Mouse (Mus musculus): ENCODE results near the gene Dusp12. TPM values are rescaled to one million over a fixed set of nuclear protein-coding genes. Genes with fewer than 3 reads are reported as not detected.
A peak's percentile ranks its signal among the peaks of the same experiment; 100 is the strongest.

Gene Dusp12
- total RNA-seq, 2 experiments from 2014 or later: 1.4 TPM; not detected in 1

DNA sequence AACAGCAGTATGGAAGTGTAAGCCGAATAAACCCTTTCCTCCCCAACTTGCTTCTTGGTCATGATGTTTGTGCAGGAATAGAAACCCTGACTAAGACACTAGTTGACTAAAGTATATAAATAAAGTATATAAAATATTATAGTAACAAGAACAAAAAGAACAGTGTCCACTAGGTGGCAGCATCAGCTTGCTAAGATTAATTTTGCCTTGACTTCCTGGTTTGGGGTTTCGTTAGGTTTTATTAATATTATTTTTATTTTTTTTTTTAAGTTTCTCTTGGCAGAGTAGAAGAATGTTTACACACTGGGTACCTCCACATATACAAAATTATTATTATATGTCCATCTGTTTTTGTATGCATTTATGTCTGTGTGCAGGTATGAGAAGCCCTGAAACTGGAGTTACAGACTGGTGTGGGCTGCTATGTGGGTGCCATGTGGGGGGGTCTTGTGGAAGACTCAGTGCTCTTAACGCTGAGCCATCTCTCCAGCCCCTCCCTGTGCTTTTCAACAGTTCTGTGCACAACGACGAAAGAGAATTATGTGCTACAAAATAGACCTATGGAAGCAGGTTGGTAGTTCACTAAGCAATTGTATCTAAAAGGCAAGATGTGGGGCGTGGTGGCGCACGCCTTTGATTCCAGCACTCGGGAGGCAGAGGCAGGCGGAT, 15.6 kb upstream of the Dusp12 start:
- ATAC-seq (replicated peaks; ENCODE audit: low FRiP score, poor library complexity, severe bottlenecking): 0 out of 2 replicates have a peak, but pooled peaks have one; percentile 55

DNA sequence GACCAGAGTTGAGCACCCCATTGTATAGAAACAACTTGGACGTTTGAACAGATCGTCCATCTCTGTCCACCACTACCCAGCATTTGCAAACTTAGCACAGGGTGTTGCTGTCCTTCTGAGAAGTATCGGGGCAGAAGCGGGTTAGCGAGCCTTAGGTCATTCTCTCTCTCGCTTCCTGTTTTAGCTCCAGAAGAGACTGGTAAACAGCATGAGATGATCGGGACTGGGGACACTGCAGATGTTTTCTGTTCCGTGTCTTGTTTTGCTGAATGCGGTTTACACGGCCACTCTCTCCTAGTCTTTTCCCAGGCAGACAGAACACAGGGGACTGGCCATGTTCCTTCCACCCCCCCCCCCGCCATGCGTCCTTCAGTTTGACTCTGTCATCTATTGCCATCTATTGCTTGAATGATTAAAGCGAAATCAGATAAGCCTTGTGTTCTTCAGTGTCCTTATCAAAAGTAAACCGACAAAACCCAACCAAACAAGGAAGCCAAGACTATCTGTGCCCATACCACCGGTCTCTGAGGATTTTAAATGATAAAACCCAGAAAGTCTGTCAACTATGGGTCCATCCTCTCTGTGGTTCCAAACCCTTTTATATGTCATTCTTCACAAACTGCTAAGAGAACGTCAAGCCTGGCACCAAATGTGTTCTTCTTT, 13.2 kb upstream of the Dusp12 start:
- no peak for ATAC-seq (replicated peaks; ENCODE audit: low FRiP score, poor library complexity, severe bottlenecking)

DNA sequence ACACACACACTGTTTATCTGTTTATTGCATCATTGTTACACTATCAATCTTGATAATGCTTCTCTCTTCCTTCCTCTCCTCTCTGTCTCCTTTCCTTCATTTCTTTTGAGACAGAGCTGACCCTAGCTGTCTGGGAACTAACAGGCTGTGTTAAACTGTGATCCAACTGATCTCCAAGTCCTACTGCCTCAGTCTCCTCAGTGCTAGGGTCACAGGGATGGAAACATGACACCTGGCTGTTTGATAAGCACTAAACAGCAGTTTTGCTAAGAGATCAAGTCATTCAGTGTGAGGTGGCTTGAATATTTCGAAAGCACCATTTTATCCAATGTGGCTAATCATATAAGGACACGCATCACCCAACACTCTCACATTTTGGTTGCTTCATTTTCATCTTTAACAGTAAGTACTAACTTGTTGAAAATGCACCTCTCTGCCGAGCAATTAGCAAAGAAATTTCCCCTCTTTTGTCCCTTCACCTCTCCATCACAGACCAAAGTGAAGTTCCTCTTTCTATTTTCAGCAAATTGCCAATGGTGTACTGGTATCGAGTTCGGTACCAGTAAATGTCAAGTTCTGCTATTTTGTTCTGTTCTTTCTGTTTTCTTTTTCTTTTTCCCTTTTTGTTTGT, 11.4 kb upstream of the Dusp12 start:
- ATAC-seq (replicated peaks; ENCODE audit: low FRiP score, poor library complexity, severe bottlenecking): no peak

DNA sequence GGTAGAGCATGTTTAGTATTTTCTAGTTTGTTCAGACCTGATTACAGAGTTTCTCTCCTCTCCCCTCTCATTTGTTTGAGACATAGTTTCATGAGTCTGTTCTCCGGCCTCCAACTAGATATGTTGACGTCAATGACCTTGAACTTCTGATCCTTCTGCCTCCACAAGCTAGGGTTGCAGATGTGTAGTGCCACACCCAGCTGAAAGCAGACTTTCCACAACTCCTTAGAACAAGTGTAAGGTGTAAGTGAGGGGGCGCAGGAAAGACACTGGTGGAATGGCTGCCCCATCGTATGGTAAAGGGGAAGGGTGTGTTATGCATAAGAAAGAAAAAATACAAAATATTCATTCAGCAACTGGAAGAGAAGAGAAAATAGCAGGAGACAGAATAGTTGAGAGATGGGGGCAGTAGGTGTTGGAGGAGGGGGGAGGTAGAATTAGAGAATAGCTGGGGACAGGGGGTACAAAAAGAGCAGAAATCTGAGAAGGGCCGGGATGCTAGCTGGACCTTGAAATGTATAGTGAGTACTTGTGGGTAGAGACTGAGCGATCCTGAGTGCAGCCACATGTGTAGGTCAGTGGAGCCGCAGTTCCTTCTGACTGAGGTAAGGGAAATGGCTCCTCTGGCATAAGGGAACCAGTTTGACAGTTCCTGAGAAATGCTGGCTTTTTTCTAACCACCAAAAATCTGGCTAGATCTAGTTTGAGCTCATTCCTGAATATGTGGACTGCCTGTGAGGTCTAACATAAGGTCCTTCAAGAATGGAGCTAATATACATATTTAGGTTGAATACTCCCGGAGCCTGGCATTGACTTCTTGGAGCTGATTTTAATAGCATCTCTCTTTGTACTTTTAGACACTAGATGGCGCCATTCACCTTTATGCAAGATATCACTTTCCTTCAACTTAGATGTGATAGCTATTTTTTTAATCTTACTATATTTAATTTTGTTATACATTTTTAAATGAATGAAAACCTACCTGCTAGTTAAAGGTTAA, 9.6 kb upstream of the Dusp12 start:
- peak; percentile 69; the same call in 1 of the 2 replicates for ATAC-seq (replicated peaks; ENCODE audit: low FRiP score, poor library complexity, severe bottlenecking)

DNA sequence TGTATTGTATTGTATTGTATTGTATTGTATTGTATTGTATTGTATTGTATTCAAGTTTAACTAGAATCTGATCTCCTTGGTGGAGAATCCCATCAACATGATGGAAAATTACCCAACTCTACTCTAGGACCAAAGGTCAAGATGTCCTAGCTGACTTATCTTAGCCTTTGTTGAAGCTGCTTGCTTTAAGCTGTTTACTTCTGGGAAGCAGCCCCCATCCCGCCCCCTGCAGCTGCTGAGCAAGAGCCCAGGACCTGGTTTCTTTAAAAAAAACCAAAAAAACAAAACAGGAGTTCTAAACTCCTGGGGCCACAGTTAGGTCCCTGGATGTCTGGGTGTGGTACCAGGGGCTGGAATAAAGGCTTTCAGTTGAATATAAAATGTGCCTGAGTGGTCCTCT, 6.9 kb upstream of the Dusp12 start:
- ATAC-seq (replicated peaks; ENCODE audit: low FRiP score, poor library complexity, severe bottlenecking): no peak

DNA sequence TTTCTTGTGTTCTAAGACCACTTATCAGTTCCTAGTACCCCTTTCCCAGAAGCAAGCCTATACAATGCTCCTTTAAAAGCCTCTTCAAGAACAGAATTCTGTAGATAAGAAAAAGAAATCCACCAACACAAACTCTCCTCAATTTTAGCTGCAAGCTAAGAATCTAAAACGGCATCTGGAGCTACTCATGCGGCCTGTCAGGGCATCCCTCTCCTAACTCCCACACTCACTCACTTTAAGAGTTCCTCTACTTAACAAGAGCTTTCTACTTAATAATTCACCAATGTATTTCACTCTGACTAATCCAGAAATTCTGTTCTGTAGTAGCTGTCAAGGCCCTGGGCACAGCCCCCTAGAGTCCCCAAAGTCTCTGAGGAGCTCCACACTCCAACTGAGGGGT, 6.3 kb upstream of the Dusp12 start:
- no peak for ATAC-seq (replicated peaks; ENCODE audit: low FRiP score, poor library complexity, severe bottlenecking)

DNA sequence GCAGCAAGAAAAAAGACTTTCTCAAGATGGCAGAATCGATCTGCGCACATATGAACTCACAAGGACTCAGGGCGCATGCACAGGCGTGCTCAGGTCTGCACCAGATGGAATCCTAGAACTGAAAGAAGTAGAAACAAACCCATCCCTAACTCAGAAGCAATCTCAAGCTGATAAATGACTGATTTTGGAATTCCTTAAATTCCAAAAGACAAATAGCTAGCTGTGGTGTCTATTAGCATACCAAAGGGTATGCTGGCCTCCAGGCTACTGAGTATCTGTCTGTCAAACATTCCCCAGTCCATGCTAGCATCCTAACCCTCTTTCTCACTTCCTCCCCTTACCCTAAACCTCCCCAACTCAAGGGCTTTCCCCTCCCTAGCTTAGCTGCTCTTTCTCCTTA, 4.0 kb upstream of the Dusp12 start:
- no peak for ATAC-seq (replicated peaks; ENCODE audit: low FRiP score, poor library complexity, severe bottlenecking)

DNA sequence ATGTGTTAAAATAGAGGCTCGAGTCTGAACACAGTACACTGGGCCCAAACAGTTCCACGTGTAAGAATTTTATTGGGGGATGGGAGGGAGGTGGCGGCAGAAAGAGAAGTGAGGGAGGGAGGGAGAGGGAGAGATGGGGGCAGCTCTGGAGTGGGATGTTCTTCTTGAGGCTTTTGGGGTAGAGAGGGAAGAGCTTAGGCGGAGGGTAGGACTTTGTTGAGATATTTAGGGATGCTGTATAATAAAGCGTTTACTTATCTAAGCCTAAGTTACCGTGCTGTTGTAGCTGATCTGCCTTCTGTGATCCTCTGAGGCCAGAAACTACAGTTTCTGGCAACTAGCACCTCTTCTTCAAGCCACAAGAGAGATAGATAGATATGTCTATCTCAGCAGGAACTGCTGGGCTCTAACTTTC, 711 bp upstream of the Dusp12 start:
- ATAC-seq (replicated peaks; ENCODE audit: low FRiP score, poor library complexity, severe bottlenecking): no peak

DNA sequence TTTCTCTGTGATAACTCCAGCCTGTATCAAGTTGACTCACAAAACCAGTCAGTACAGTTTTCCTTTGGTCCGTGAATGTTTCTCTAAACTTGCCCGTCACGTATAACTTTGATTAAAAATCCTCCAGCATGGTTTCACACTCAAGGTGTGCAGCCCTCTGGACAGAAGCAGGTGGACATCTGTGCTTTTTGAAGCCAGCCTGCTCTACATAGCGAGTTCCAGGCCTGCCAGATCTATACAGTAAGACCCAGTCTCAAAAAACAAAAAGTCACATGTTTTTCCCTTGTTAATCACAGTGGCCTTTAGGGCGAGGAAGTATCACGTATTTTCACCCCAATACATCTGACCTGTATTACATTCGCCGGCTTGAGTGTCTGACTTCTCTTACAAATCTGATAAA, 950 bp downstream of the Dusp12 start:
- no peak for ATAC-seq (replicated peaks; ENCODE audit: low FRiP score, poor library complexity, severe bottlenecking)

DNA sequence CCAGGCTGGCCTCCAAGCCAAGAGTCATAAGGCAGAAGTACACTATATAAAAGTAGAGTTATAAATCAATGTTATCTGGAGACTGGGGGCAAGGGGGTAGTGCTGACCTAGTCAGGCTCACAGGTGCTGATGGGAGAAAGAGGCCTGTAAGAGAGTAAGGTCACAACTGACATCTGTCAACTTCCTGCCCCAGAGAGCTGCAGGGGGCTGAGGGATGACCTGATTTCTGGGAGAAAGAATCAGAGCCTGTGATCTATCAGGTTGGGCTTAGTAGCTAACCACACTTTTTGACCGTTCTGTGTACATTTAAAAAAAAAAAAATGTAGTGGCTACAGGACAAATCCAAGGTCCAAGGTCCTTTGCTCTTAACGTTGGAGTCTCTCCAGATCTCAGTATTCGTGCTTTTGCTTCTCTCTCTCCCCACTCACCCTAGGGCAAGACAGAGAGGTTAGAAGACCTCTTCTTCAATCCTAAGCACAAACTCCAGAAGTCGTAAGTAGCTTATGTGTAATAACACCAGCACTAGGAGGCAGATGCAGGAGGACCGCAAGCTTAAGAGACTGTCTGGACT, 2.3 kb downstream of the Dusp12 start:
- ATAC-seq (replicated peaks; ENCODE audit: low FRiP score, poor library complexity, severe bottlenecking): no peak

DNA sequence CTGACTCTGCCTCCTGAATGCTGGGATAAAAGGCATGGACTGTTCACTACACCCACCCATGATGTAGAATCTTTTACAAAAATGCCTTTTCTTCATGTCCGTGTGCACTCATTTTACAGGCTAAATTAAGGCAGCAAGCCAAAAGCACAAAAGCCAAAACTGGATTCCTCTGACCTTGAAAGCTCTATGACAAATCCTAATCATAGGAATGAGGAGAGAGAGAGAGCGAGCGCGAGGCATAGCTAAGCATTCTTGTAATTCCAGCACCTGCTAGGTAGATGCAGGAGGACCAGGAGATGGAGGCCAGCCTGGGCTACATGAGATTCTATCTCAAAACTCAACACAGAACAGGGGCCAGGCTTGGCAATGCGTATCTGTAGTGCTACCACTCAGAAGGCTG, 8.4 kb downstream of the Dusp12 start:
- no peak for ATAC-seq (replicated peaks; ENCODE audit: low FRiP score, poor library complexity, severe bottlenecking)

DNA sequence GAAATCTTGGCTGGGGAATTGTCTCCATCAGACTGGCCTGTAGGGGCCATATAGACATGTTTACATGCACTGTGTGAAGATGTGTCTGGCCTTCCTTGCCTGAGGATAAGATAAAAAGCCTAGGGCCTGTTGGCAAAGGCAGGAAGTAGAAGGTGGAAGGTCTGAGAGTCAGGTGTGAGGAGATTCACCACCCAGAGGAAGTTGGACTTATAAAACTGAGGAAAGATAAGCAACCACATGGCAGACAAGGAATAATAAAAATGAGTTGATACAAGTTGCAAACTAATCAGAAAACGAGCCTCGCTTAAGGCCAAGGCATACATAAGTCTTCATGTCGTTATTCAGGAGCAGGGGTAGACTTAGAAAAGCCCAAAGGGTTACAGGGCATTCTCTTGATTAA, 9.7 kb downstream of the Dusp12 start:
- no peak for ATAC-seq (replicated peaks; ENCODE audit: low FRiP score, poor library complexity, severe bottlenecking)

DNA sequence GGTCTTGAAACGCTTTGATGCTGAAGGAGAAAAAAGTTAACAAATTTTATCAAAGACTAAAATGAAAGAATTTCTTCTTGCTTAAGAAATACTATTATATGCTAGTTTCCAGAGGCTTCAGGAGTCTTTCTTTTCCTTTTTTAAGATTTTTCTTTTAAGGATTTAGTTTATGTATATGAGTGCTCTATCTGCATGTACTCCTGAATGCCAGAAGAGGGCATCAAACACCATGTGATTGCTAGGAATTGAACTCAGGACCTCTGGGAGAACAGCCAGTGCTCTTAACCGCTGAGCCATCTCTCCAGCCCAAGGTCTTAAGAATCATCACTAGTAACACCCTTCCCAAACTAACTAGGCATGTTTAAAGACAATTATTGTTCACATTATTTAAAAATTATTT, 13.4 kb downstream of the Dusp12 start:
- ATAC-seq (replicated peaks; ENCODE audit: low FRiP score, poor library complexity, severe bottlenecking): no peak

DNA sequence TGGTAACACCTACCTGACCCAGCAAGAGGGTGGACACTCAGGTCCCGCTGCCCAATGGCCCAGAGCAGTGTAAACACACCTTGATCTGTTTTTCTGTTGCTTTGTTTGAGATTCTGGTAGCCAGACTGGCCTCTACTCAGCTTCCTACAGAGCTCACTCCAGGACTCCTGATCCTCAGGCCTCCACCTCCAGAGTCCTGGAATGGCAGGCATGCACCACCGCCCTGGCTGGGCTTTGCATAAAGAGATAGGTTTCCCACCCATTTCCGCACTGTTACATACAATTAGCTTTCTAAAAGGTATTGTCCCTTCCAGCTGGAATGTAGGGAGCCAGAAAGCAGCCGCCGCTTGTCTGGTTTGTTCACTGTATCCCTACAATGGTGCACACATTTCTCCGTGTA, 13.9 kb downstream of the Dusp12 start:
- no peak for ATAC-seq (replicated peaks; ENCODE audit: low FRiP score, poor library complexity, severe bottlenecking)

DNA sequence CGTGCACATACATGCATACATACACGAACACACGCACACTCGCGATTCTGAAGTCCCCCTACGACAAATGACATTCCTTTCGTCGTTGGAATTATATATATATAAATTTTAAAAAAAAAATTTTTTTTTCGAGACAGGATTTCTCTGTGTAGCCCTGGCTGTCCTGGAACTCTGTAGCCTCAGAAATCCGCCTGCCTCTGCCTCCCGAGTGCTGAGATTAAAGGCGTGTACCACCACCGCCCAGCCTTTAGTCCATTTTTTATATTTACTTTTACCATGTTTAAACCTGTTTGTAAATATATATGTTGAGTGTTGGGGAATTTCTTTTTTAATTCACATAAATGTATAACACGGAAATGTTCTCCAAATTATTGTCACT, 16.4 kb downstream of the Dusp12 start:
- no peak for ATAC-seq (replicated peaks; ENCODE audit: low FRiP score, poor library complexity, severe bottlenecking)

DNA sequence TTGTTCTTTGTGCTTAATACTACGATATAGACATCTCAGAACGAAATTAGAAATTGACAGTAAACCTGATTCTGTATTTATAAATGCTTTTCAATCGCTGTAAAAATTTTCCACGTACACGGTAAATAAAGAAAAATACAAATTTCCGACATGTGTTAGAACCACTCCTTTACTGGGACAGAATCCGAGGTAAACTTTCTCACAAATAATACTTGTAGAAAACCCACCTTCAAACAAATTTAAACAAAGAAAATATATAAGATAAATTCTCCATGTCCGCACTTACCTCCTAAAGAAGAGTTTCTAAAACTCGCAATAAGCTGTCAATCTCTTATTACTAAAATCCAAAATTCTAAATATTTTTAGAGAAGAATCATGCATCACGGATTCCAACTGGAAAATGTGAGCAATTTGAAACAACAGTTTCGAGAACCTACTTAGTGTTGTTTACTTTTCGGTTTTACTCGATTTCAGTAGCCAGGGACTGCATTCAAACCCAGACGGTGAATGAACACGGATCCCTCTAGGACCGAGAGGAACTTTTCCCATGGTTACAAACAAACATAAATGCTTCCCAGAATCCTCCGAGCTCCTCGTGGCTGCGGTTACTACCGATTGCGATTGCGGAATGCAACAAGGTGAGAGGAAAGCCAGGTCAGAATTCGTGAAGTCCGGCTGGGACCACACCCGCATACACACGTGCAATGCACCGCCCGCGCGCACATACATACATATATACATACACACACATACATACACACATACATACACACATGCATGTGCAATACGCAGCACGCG, 17.0 kb downstream of the Dusp12 start:
- ATAC-seq (replicated peaks; ENCODE audit: low FRiP score, poor library complexity, severe bottlenecking): peak; percentile 67

DNA sequence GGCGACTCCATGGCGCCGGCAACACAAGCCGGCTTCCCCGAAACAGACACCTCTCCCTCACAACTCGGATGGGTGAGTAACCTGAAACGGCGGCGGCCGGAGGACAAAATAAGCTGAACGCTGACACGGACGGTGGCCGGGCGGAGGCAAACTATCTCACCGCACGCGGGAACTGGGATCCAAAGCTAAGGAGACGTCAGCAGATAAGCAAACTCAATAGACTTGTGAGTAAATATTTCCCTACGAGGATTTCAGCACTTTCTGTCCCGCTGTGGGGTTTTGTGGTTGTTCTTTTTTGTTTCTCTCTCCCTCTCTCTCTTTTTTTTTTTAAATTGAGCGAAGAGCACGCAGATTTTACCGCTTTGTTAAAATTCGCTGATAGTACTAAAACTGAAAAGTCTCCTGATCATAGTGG, 17.6 kb downstream of the Dusp12 start, which contains the start of gene Atf6:
Gene Atf6 (minus strand): TSS at position 81 of the 415 bp plus-strand sequence.
- ATAC-seq (replicated peaks; ENCODE audit: low FRiP score, poor library complexity, severe bottlenecking): peak; percentile 93

DNA sequence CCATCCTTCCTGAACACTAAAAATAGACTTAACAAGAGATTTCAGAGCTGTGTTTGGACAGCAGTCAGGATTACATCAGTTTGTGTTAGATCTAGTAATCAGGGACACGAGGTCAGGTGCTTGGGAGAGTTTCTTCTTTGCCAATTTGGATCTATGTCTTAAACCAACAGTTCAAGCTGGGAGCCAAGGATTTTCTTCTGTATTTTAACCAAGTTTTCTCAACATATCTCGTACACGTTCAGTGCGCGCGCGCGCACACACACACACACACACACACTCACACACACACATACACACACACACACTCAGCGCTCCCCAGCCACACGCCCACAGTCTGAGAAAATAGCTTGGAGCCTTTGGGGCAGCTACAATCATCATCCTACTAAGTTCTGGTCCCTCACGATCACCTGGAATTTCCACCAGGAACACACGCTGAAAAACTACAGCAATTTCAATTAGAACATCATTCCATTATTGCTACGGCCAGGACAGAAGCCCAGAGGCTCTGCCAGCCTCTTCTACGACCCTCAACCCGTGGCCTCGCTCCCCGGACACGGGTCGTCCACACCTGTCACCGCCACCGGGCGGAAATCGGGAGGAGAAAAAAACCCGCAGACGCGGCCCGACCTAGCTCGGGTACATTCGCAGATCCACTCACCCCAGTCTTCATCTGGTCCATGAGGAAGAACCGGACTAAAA, 18.2 kb downstream of the Dusp12 start:
- peak; percentile 70 for ATAC-seq (replicated peaks; ENCODE audit: low FRiP score, poor library complexity, severe bottlenecking)

Measured in erythroblast, adult 5-6 weeks (primary cell).